Mouse (Mus musculus) hindbrain, embryonic 13.5 days (tissue): ENCODE measurements around the gene Car5a. TPM values are rescaled to one million over a fixed set of nuclear protein-coding genes. Genes with fewer than 3 reads are reported as not detected.

ENCODE experiments used
- ATAC-seq: fragments of 200-750 bp; cut with Nextera tagmentation; 2 replicates; pipeline ENCODE4 v1.8.0; 2017; ENCODE audit warnings: moderate TSS enrichment; ENCODE audit not compliant: low FRiP score
- H3K27ac ChIP-seq: fragments of 300-500 bp; sonication (generic); 2 replicates; pipeline ENCODE4 v1.5.1; 2015; ENCODE audit warnings: inconsistent platforms, mild to moderate bottlenecking, moderate library complexity
- H3K27me3 ChIP-seq: fragments of 300-500 bp; sonication (generic); 2 replicates; pipeline ENCODE4 v1.6.1; 2015; ENCODE audit warnings: mild to moderate bottlenecking, inconsistent platforms
- H3K36me3 ChIP-seq: fragments of 300-500 bp; sonication (generic); 2 replicates; pipeline ENCODE4 v1.6.1; 2015; ENCODE audit warnings: mild to moderate bottlenecking, inconsistent platforms
- H3K4me1 ChIP-seq: fragments of 300-500 bp; sonication (generic); replicated peaks from 2 replicates; pipeline ENCODE4 v1.6.1; 2015; ENCODE audit warnings: inconsistent platforms
- H3K4me2 ChIP-seq: fragments of 300-500 bp; sonication (generic); 2 replicates; pipeline ENCODE4 v1.6.1; 2015; ENCODE audit warnings: inconsistent platforms, mild to moderate bottlenecking, moderate library complexity
- H3K4me3 ChIP-seq: fragments of 300-500 bp; sonication (generic); 2 replicates; pipeline ENCODE4 v1.5.1; 2015; ENCODE audit warnings: mild to moderate bottlenecking, inconsistent platforms
- H3K9ac ChIP-seq: fragments of 300-500 bp; sonication (generic); 2 replicates; pipeline ENCODE4 v1.6.1; 2015; ENCODE audit warnings: mild to moderate bottlenecking, inconsistent platforms
- H3K9me3 ChIP-seq: fragments of 300-500 bp; sonication (generic); 2 replicates; pipeline ENCODE4 v1.6.1; 2016; ENCODE audit warnings: inconsistent platforms
- WGBS: fragments of 180-500 bp; shearing (Covaris S2); methylation state at CpG from one replicate; pipeline ENCODE4 v1.1.7; 2015; 5-methylcytosine and 5-hydroxymethylcytosine counted together
- polyA plus RNA-seq: library from polyadenylated mRNA; unstranded; fragments of >200 nt; fragmentation: Nextera tagmentation; extraction: Ambion mirVana; gene quantifications from 2 replicates; pipeline ENCODE4 v1.2.1, GENCODE M21; 2015

Car5a gene
- polyA plus RNA-seq, 1 experiment from 2014 or later: 0.43 TPM

- Histone ChIP-seq H3K4me3 (0 out of 2 replicates have a peak overlapping the region, but pooled peaks have one; percentile 72), H3K27me3 (no peaks in the 10 kb centered on the region), H3K4me2 (peak overlapping the region; percentile 92; the same call in 1 of the 2 replicates), H3K9ac (0 out of 2 replicates have a peak overlapping the region, but pooled peaks have one; percentile 60), H3K36me3 (peaks cover 20% of the 10 kb centered on the region), H3K27ac (no peak overlapping the region), H3K9me3 (no peaks in the 10 kb centered on the region), H3K4me1 (peaks cover 54% of the 10 kb centered on the region)
- ATAC-seq: no peak
- WGBS: 86% methylated on average over 7 of the region's 7 CpGs
Measured at GRCm38 (mm10) chr8:121952800-121953199, 8.1 kb upstream of the Car5a start.

- H3K4me3 ChIP-seq: peak overlapping the region; percentile 72
- peaks cover 59% of the 10 kb centered on the region for H3K4me1 ChIP-seq
- H3K9me3 ChIP-seq: no peaks in the 10 kb centered on the region
- H3K27ac ChIP-seq: no peak overlapping the region
- H3K36me3 ChIP-seq: peaks cover 20% of the 10 kb centered on the region
- no peaks in the 10 kb centered on the region for H3K27me3 ChIP-seq
- ATAC-seq: no peak
- peak overlapping the region; percentile 92 for H3K4me2 ChIP-seq
- H3K9ac ChIP-seq: peak overlapping the region; percentile 60; the same call in 1 of the 2 replicates
Measured at GRCm38 (mm10) chr8:121952122-121952521, 7.4 kb upstream of the Car5a start.

DNA sequence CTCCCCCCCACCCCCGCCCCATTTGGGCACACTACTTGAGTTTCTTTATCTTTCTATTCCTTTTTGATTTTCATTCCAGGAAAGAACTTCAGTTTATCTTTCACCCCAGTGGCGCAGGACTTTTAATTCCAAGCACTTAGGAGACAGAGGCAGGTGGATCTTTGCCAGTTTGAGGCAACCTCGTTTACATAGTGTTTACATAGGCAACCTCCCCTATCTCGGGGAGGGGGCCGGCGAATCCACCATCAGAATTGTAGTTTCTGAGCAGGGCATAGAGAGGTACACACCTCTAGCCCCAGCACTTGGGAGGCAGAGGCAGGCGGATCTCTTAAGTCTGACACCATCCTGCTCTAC lies 6.9 kb upstream of the Car5a start:
- H3K9ac ChIP-seq: peak overlapping the region; percentile 99
- peaks cover 20% of the 10 kb centered on the region for H3K36me3 ChIP-seq
- H3K4me3 ChIP-seq: peak overlapping the region; percentile 72
- peak overlapping the region; percentile 92 for H3K4me2 ChIP-seq
- 42% methylated on average over 7 of the region's 7 CpGs for WGBS
- H3K4me1 ChIP-seq: peaks cover 63% of the 10 kb centered on the region
- peak overlapping the region; percentile 97 for H3K27ac ChIP-seq
- no peak for ATAC-seq
- no peaks in the 10 kb centered on the region for H3K27me3 ChIP-seq
- H3K9me3 ChIP-seq: no peaks in the 10 kb centered on the region

GRCm38 (mm10) chr8:121950749-121951655 lies 6.3 kb upstream of the Car5a start:
- H3K9ac ChIP-seq: peak overlapping the region; percentile 99
- H3K27me3 ChIP-seq: no peaks in the 10 kb centered on the region
- peak overlapping the region; percentile 97 for H3K27ac ChIP-seq
- peak; percentile 18 for ATAC-seq
- no peaks in the 10 kb centered on the region for H3K9me3 ChIP-seq
- peaks cover 19% of the 10 kb centered on the region for H3K36me3 ChIP-seq
- H3K4me1 ChIP-seq: peaks cover 58% of the 10 kb centered on the region
- under 1% methylated on average over 87 of the region's 97 CpGs for WGBS
- peak overlapping the region; percentile 92 for H3K4me2 ChIP-seq
- peak overlapping the region; percentile 72 for H3K4me3 ChIP-seq

- under 1% methylated on average over 55 of the region's 66 CpGs for WGBS
Measured at GRCm38 (mm10) chr8:121949941-121950748, 5.4 kb upstream of the Car5a start.

DNA sequence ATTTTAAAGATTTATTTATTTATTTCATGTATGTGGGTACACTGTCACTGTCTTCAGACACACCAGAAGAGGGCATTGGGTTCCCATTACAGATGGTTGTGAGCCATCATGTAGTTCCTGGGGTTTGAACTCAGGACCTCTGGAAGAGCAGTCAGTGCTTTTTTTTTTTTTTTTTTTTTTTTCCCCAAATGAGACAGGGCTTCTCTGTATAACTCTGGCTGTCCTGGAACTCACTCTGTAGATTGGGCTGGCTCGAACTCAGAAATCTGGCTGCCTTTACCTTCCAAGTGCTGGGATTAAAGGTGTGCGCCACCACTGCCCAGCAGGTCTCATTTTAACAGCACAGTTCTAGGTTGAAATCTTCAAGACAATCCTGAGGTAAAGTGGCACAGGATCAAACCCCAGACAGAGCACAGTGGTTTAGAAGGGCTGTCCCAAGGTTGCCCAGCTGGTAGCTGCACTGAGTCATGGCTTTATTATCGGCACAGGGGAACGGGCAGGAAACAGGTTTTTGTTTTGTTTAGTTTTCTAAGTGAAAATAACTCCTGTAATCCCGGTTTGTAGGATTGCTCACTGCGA lies 4.6 kb upstream of the Car5a start, which contains the start of gene Banp:
Banp (plus strand) TSS at position 529 of the 579 bp plus-strand sequence.
- Histone ChIP-seq H3K4me3 (peak within 1 kb of the TSS; percentile 72), H3K27me3 (no peaks in the 10 kb centered on the region), H3K9ac (peak within 1 kb of the TSS; percentile 99), H3K36me3 (0 out of 2 replicates have a peak, but pooled peaks cover 4% of the 10 kb centered on the region), H3K27ac (peak within 1 kb of the TSS; percentile 97), H3K9me3 (no peaks in the 10 kb centered on the region), H3K4me1 (peaks cover 53% of the 10 kb centered on the region), H3K4me2 (peak within 1 kb of the TSS; percentile 92)
- WGBS: 64% methylated on average over 6 of the region's 6 CpGs
- ATAC-seq: peak; percentile 2; the same call in 1 of the 2 replicates

More at GRCm38 (mm10) chr8:121949941-121950748, 5.4 kb upstream of the Car5a start:
- H3K9ac ChIP-seq: peak overlapping the region; percentile 99
- no peaks in the 10 kb centered on the region for H3K9me3 ChIP-seq
- H3K4me1 ChIP-seq: peaks cover 53% of the 10 kb centered on the region
- peak; percentile 96 for ATAC-seq
- H3K27me3 ChIP-seq: no peaks in the 10 kb centered on the region
- H3K4me3 ChIP-seq: peak overlapping the region; percentile 72
- peaks cover 12% of the 10 kb centered on the region for H3K36me3 ChIP-seq
- H3K27ac ChIP-seq: peak overlapping the region; percentile 97
- peak overlapping the region; percentile 92 for H3K4me2 ChIP-seq

- Histone ChIP-seq H3K9ac (peak overlapping the region; percentile 72; the same call in 1 of the 2 replicates), H3K4me3 (peak overlapping the region; percentile 36), H3K4me2 (peak overlapping the region; percentile 64), H3K4me1 (peaks cover 45% of the 10 kb centered on the region), H3K9me3 (no peaks in the 10 kb centered on the region), H3K27ac (peak overlapping the region; percentile 76), H3K27me3 (no peaks in the 10 kb centered on the region), H3K36me3 (no peaks in the 10 kb centered on the region)
- no peak for ATAC-seq
- 62% methylated on average over 19 of the region's 19 CpGs for WGBS
Measured at GRCm38 (mm10) chr8:121948321-121949145, 3.8 kb upstream of the Car5a start.

GRCm38 (mm10) chr8:121947753-121948141 lies 3.0 kb upstream of the Car5a start:
- peak overlapping the region; percentile 78 for H3K27ac ChIP-seq
- peak overlapping the region; percentile 72 for H3K9ac ChIP-seq
- peaks cover 42% of the 10 kb centered on the region for H3K4me1 ChIP-seq
- no peaks in the 10 kb centered on the region for H3K9me3 ChIP-seq
- peak overlapping the region; percentile 64 for H3K4me2 ChIP-seq
- H3K36me3 ChIP-seq: no peaks in the 10 kb centered on the region
- H3K4me3 ChIP-seq: peak overlapping the region; percentile 36
- under 1% methylated on average over 18 of the region's 18 CpGs for WGBS
- ATAC-seq: no peak
- H3K27me3 ChIP-seq: no peaks in the 10 kb centered on the region

GRCm38 (mm10) chr8:121947047-121947752 lies 2.5 kb upstream of the Car5a start:
- Histone ChIP-seq H3K4me1 (peaks cover 36% of the 10 kb centered on the region), H3K4me3 (peak overlapping the region; percentile 36), H3K36me3 (no peaks in the 10 kb centered on the region), H3K27ac (peak overlapping the region; percentile 78), H3K9ac (0 out of 2 replicates have a peak overlapping the region, but pooled peaks have one; percentile 24), H3K4me2 (peak overlapping the region; percentile 64), H3K27me3 (no peaks in the 10 kb centered on the region), H3K9me3 (no peaks in the 10 kb centered on the region)
- no peak for ATAC-seq
- WGBS: 26% methylated on average over 19 of the region's 19 CpGs

GRCm38 (mm10) chr8:121946351-121946750 lies 1.6 kb upstream of the Car5a start:
- Histone ChIP-seq H3K9ac (no peak overlapping the region), H3K4me3 (no peak overlapping the region), H3K9me3 (no peaks in the 10 kb centered on the region), H3K27ac (no peak overlapping the region), H3K4me2 (no peak overlapping the region), H3K36me3 (no peaks in the 10 kb centered on the region), H3K27me3 (no peaks in the 10 kb centered on the region), H3K4me1 (peaks cover 28% of the 10 kb centered on the region)
- 85% methylated on average over 7 of the region's 7 CpGs for WGBS
- no peak for ATAC-seq

DNA sequence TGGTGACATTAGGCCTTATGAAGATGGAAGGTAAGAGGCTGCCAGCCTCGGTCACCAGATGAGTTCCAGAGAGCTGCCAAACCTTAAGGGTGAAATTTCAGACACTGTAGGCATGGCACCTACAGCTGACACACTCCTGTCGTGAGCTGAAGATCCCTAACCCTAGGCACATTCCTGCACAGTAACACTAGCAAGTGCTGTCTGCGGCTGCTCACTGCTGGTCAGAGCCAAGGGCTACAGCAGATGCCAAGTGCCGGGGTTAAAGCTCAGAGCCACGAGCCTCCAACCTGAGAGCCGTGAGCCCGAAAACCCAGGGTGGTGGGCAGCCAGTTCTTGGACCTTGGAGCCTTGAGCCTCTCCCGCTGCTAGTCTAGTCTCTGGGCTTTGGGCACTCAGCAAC lies 988 bp downstream of the Car5a start:
- Histone ChIP-seq H3K4me3 (no peak overlapping the region), H3K27ac (no peak overlapping the region), H3K4me1 (peaks cover 20% of the 10 kb centered on the region), H3K36me3 (no peaks in the 10 kb centered on the region), H3K27me3 (no peaks in the 10 kb centered on the region), H3K9ac (no peak overlapping the region), H3K9me3 (no peaks in the 10 kb centered on the region), H3K4me2 (no peak overlapping the region)
- WGBS: 83% methylated on average over 8 of the region's 8 CpGs
- no peak for ATAC-seq
